Mouse (Mus musculus) inflammation-experienced regulatory T-cells (primary cell): Measurements from ENCODE around the gene Cyp51. TPM values are rescaled to one million over a fixed set of nuclear protein-coding genes. Genes with fewer than 3 reads are reported as not detected.

Experiments used
- polyA plus RNA-seq, 2 experiments: library from polyadenylated mRNA; unstranded; fragments of 100-300 nt; shearing (Covaris generic); gene quantifications; one replicate each; pipeline ENCODE4 v1.2.1; 2017

Cyp51 gene
- 10 to 100 TPM; 33.0 to 37.3 TPM for polyA plus RNA-seq

DNA sequence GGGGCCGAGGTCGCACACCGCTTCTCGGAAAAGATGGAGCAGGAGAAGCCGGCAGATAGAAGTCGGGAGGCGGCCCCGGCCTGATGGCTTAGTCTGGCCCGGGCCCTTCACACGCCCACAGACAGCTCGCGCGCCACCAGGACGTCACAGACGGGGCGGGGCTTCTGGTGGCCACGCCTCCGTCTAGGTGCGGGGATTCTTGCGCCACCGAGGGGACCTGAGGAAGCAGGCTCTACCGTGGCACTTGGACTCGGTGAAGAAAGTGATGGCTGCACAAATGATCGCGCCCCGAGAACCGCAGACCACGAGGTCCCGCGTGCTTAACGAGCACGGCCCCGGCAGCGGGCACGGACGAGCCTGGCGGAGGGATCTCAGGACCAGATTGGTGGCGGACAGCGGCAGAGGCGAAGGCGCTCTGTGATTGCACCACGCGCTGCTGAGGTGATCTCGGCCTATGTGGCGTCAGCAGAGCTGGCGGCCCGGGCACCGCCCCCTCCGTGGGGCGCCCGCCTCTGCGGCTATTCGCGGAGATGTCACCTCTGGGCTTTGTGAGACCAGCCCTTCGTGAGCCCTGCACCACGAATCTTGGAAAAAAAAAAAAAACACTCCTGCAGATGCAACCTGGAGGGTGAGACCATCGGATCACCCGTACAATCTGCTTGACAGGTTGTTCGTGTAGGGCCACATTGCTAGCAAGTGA is at the start of gene Cyp51:
Gene Cyp51, minus strand, starts transcription at position 406 of the 700 bp plus-strand sequence.

Other genes with a start within 250 kb of the Cyp51 start
- gene Mterf1a, start 210.8 kb downstream of the Cyp51 start, polyA plus RNA-seq: 10 to 100 TPM; 26.0 to 26.5 TPM
- 100 to 1,000 TPM; 136 to 138 TPM for gene Akap9, start 176.7 kb downstream of the Cyp51 start, polyA plus RNA-seq
- 1 to 10 TPM; 8.9 to 9.6 TPM for gene Mterf1b, start 87.6 kb upstream of the Cyp51 start, polyA plus RNA-seq